Mouse (Mus musculus) lung, embryonic 16.5 days (tissue): ENCODE measurements around the gene Wnk2. TPM values are rescaled to one million over a fixed set of nuclear protein-coding genes. Genes with fewer than 3 reads are reported as not detected.

ENCODE experiments used
- ATAC-seq: fragments of 200-750 bp; cut with Nextera tagmentation; 2 replicates; pipeline ENCODE4 v1.8.0; 2017; ENCODE audit warnings: low read depth, mild to moderate bottlenecking, moderate library complexity
- H3K27ac ChIP-seq: fragments of 300-500 bp; sonication (generic); 2 replicates; pipeline ENCODE4 v1.5.1; 2014; ENCODE audit warnings: mild to moderate bottlenecking, control low read depth, low read length
- H3K27me3 ChIP-seq: fragments of 300-500 bp; sonication (generic); 2 replicates; pipeline ENCODE4 v1.6.1; 2014; ENCODE audit warnings: low read depth, low read length, mixed read lengths; ENCODE audit not compliant: control insufficient read depth, insufficient read depth
- H3K36me3 ChIP-seq: fragments of 300-500 bp; sonication (generic); 2 replicates; pipeline ENCODE4 v1.6.1; 2014; ENCODE audit warnings: low read length; ENCODE audit not compliant: control insufficient read depth, insufficient read depth
- H3K4me1 ChIP-seq: fragments of 300-500 bp; sonication (generic); replicated peaks from 2 replicates; pipeline ENCODE4 v1.6.1; 2014; ENCODE audit warnings: low read length, mixed read lengths; ENCODE audit not compliant: control insufficient read depth, insufficient read depth
- H3K4me2 ChIP-seq: fragments of 300-500 bp; sonication (generic); 2 replicates; pipeline ENCODE4 v1.6.1; 2014; ENCODE audit warnings: low read depth, low read length, control low read depth
- H3K4me3 ChIP-seq: fragments of 300-500 bp; sonication (generic); 2 replicates; pipeline ENCODE4 v1.5.1; 2014; ENCODE audit warnings: mild to moderate bottlenecking, low read length, control low read depth
- H3K9ac ChIP-seq: fragments of 300-500 bp; sonication (generic); 2 replicates; pipeline ENCODE4 v1.6.1; 2014; ENCODE audit warnings: low read length, control low read depth
- H3K9me3 ChIP-seq: fragments of 300-500 bp; sonication (generic); 2 replicates; pipeline ENCODE4 v1.6.1; 2016; ENCODE audit warnings: low read length; ENCODE audit not compliant: control insufficient read depth
- WGBS: fragments of 180-500 bp; shearing (Covaris S2); extraction: QIAGEN DNeasy Blood & Tissue Kit; methylation state at CpG from one replicate; pipeline ENCODE4 v1.1.7; 2014; 5-methylcytosine and 5-hydroxymethylcytosine counted together
- polyA plus RNA-seq: library from polyadenylated mRNA; unstranded; fragments of >200 nt; fragmentation: Nextera tagmentation; extraction: Ambion mirVana; gene quantifications from 2 replicates; pipeline ENCODE4 v1.2.1, GENCODE M21; 2015

The Wnk2 gene
- polyA plus RNA-seq, 1 experiment from 2014 or later: 0.98 TPM

- Histone ChIP-seq H3K36me3 (no peaks in the 10 kb centered on the region), H3K9me3 (no peaks in the 10 kb centered on the region), H3K4me3 (no peak overlapping the region), H3K27me3 (no peaks in the 10 kb centered on the region), H3K4me2 (no peak overlapping the region), H3K27ac (no peak overlapping the region), H3K4me1 (peaks cover 8% of the 10 kb centered on the region; the same call in 1 of the 2 replicates), H3K9ac (no peak overlapping the region)
- ATAC-seq: peak; percentile 29; the same call in 1 of the 2 replicates
- WGBS: 52% methylated on average over 9 of the region's 9 CpGs
Measured at GRCm38 (mm10) chr13:49167081-49167480, 19.3 kb upstream of the Wnk2 start.

- no peak overlapping the region for H3K4me3 ChIP-seq
- 31% methylated on average over 7 of the region's 7 CpGs for WGBS
- no peaks in the 10 kb centered on the region for H3K27me3 ChIP-seq
- H3K27ac ChIP-seq: no peak overlapping the region
- H3K4me2 ChIP-seq: no peak overlapping the region
- no peak for ATAC-seq
- H3K36me3 ChIP-seq: no peaks in the 10 kb centered on the region
- H3K9me3 ChIP-seq: no peaks in the 10 kb centered on the region
- no peak overlapping the region for H3K9ac ChIP-seq
- H3K4me1 ChIP-seq: peaks cover 8% of the 10 kb centered on the region; the same call in 1 of the 2 replicates
Measured at GRCm38 (mm10) chr13:49163645-49164044, 15.8 kb upstream of the Wnk2 start.

GRCm38 (mm10) chr13:49162722-49163121 is 14.9 kb upstream of the Wnk2 start:
- H3K27ac ChIP-seq: no peak overlapping the region
- 66% methylated on average over 4 of the region's 4 CpGs for WGBS

GRCm38 (mm10) chr13:49161236-49161635 is 13.4 kb upstream of the Wnk2 start:
- no peaks in the 10 kb centered on the region for H3K27me3 ChIP-seq
- H3K27ac ChIP-seq: no peak overlapping the region
- H3K9me3 ChIP-seq: no peaks in the 10 kb centered on the region
- no peak overlapping the region for H3K4me3 ChIP-seq
- peaks cover 2% of the 10 kb centered on the region; the same call in 1 of the 2 replicates for H3K4me1 ChIP-seq
- ATAC-seq: no peak
- WGBS: 57% methylated on average over 2 of the region's 2 CpGs
- H3K36me3 ChIP-seq: no peaks in the 10 kb centered on the region
- no peak overlapping the region for H3K4me2 ChIP-seq
- H3K9ac ChIP-seq: no peak overlapping the region

More at GRCm38 (mm10) chr13:49162722-49163121, 14.9 kb upstream of the Wnk2 start:
- ATAC-seq: no peak
- Histone ChIP-seq H3K27me3 (no peaks in the 10 kb centered on the region), H3K4me2 (no peak overlapping the region), H3K9ac (no peak overlapping the region), H3K4me3 (no peak overlapping the region), H3K9me3 (no peaks in the 10 kb centered on the region), H3K36me3 (no peaks in the 10 kb centered on the region), H3K4me1 (peaks cover 8% of the 10 kb centered on the region; the same call in 1 of the 2 replicates)

- no peaks in the 10 kb centered on the region for H3K9me3 ChIP-seq
- 64% methylated on average over 10 of the region's 10 CpGs for WGBS
- ATAC-seq: no peak
- no peak overlapping the region for H3K27ac ChIP-seq
- no peaks in the 10 kb centered on the region for H3K27me3 ChIP-seq
- no peak overlapping the region for H3K9ac ChIP-seq
- no peak overlapping the region for H3K4me3 ChIP-seq
- H3K36me3 ChIP-seq: no peaks in the 10 kb centered on the region
- no peak overlapping the region for H3K4me2 ChIP-seq
- H3K4me1 ChIP-seq: no peaks in the 10 kb centered on the region
Measured at GRCm38 (mm10) chr13:49158040-49158713, 10.4 kb upstream of the Wnk2 start.

GRCm38 (mm10) chr13:49156645-49157044 is 8.8 kb upstream of the Wnk2 start:
- ATAC-seq: no peak
- Histone ChIP-seq H3K9ac (no peak overlapping the region), H3K9me3 (no peaks in the 10 kb centered on the region), H3K4me2 (no peak overlapping the region), H3K4me1 (no peaks in the 10 kb centered on the region), H3K36me3 (no peaks in the 10 kb centered on the region), H3K4me3 (no peak overlapping the region), H3K27me3 (no peaks in the 10 kb centered on the region), H3K27ac (no peak overlapping the region)
- WGBS: 73% methylated on average over 4 of the region's 4 CpGs

GRCm38 (mm10) chr13:49154621-49155020 is 6.8 kb upstream of the Wnk2 start:
- Histone ChIP-seq H3K4me3 (no peak overlapping the region), H3K27me3 (no peaks in the 10 kb centered on the region), H3K27ac (no peak overlapping the region), H3K4me2 (no peak overlapping the region), H3K9ac (no peak overlapping the region), H3K4me1 (no peaks in the 10 kb centered on the region), H3K9me3 (no peaks in the 10 kb centered on the region), H3K36me3 (no peaks in the 10 kb centered on the region)
- ATAC-seq: no peak
- WGBS: 41% methylated on average over 7 of the region's 7 CpGs

GRCm38 (mm10) chr13:49154028-49154427 is 6.2 kb upstream of the Wnk2 start:
- Histone ChIP-seq H3K9ac (no peak overlapping the region), H3K4me1 (no peaks in the 10 kb centered on the region), H3K4me2 (no peak overlapping the region), H3K4me3 (no peak overlapping the region), H3K9me3 (no peaks in the 10 kb centered on the region), H3K36me3 (no peaks in the 10 kb centered on the region), H3K27ac (no peak overlapping the region), H3K27me3 (0 out of 2 replicates have a peak, but pooled peaks cover 4% of the 10 kb centered on the region)
- no peak for ATAC-seq
- WGBS: 75% methylated on average over 10 of the region's 10 CpGs

GRCm38 (mm10) chr13:49148687-49149086 is 873 bp upstream of the Wnk2 start:
- H3K4me2 ChIP-seq: no peak overlapping the region
- WGBS: 81% methylated on average over 4 of the region's 4 CpGs
- H3K27ac ChIP-seq: no peak overlapping the region
- H3K9ac ChIP-seq: no peak overlapping the region
- no peaks in the 10 kb centered on the region for H3K36me3 ChIP-seq
- H3K27me3 ChIP-seq: peaks cover 40% of the 10 kb centered on the region
- no peak for ATAC-seq
- peaks cover 4% of the 10 kb centered on the region; the same call in 1 of the 2 replicates for H3K4me1 ChIP-seq
- no peak overlapping the region for H3K4me3 ChIP-seq
- no peaks in the 10 kb centered on the region for H3K9me3 ChIP-seq
